Mouse (Mus musculus) ovary, postnatal 14 days (tissue): ENCODE results near the gene Vps51.
"Not testable (repeated sequence)": the region's sequence is repeated elsewhere in the genome, so short reads cannot be mapped to it uniquely, and the experiment has no call there.

ENCODE experiments used
- DNase-seq: peaks from one replicate; pipeline ENCODE4 v3.0.0; 2022; ENCODE audit warnings: low spot score

Vps51 gene

DNA sequence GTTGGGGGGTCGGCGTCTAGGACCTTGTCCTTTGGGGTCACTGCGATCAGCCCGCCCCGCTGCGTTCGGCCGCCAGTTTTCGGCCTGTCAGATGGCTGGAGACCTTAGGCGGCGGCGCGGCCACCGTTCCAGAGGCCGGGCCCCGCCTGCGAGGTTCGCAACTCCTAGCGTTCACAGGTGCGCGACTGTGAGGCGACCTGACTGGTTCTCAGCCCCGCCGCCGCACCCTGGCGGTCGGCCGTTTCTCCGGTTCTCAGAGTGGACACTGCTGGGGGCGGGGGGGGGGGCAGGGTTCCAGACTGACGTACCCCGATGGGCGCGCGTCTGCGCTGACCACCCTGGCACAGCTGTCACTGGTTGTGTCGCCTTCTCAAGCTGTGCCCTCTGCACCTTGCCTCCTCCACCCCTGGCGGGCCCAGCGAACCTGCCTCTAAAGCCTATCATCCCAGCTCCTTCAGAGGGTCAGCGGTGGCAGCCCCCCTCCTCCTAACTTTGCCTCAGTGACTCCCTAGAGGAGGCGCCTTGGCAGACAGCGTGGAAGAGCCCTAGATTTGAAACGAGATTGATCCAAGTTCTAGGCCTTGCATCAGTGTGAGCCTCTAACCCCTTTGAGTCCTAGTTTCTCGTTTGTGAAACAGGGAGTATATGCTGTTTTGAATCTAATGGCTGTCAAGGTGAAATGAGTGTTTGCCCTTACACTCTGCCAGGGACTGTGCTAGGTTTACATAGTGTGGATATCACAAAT is 29.7 kb downstream of the Vps51 start:
- no peak for DNase-seq

DNA sequence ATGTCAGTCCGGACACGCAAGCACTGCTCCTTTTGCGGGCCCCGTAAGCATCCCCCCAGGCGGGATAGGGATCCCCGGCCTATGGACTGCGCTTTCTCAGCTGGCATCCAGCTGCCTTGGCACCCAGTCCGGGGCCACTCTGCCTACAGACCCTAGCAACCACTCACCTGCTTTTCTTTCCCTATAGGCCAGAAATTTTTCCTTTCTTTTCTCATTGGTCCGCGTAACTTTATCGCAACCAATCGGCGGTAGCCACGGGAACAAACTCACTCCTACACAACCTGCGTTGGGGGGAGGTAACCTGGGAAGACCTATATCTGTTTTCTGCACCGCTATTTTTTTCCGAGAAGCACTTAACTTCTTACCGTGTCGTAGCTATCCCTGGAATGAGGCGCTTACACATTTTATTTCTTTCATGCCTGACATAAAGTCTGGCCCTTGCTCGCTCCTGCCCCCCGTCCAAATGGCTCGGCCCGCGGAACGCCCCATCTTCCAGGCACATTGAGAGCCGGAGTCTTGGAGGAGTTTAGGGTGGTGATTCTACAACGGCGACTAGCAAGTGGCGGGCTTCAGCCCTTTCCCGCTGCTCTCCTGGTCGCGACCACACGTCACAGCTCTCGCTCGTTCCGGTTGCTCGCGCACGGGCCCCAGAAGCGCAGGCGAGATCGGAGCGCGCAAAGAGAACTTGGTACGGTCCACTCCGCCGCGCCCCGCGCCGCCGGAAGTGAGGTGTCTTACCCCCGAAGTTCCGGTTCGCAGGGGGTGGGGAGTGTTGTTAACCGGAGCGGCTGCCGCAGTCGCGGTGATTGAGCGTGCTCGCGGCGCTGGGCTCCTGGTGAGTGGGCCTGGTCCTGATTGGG is 30.5 kb downstream of the Vps51 start, which contains the start of gene Syvn1:
Gene Syvn1, plus strand, starts transcription at position 283 of the 860 bp plus-strand sequence.
- peak; percentile 73 for DNase-seq

DNA sequence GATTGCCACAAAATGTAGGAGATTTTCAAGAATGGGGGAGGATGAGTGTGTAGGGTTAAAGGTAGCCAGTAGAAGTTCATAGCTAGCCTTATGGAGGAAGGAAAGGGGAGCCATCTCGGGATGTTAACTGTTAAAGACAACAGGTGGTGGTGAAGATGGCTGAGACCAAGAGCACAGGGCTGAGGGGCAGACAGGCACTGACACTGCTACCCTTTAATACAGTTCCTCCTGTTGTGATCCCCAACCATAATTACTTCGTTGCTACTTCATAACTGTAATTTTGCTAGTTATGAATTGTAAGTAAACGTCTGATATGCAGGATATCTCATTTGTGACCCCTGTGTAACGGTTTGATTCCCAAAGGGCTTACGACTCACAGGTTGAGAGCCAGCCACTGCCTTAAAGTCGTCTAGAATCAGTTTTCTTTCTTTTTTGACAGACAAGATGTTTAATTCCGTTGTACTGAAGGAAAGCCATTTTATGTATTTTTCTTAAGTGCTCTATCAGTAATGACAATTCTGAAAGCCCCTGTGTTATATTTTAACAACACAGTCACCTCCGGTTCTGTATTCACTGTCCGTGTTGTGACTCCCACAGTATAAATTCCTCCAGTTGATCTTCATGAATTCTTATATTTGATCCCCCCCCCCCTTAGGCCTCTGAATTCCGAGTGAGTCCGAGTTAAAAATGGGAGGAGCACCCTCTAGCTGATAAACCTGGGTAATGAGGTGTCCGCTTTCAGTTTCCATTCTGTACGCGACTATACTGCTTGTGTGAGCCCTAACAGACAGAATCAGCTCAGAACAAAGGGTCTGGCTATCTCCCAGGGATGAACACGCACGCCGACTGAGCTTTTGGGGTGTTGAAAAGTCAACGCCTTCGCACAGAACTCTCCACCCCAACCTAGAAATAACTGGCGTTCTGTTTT is 31.4 kb downstream of the Vps51 start:
- DNase-seq: no peak

DNA sequence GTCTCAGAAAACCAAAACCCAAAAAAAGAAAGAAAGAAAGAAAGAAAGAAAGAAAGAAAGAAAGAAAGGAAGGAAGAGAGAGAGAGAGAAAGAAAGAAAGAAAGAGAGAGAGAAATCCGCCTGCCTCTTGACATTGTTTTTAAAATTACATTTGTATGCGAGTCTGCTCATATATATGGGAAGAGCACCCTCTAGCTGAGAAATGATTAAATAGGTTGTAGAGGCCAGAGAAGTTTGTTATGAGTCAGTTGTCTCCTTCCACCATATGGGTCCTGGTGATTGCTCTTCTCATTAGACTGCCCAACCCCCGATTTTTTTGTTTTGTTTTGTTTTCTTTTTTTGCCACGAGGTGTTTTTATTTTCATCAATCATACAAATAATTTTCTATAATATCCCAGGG is 32.9 kb downstream of the Vps51 start:
- DNase-seq: not testable (repeated sequence)

DNA sequence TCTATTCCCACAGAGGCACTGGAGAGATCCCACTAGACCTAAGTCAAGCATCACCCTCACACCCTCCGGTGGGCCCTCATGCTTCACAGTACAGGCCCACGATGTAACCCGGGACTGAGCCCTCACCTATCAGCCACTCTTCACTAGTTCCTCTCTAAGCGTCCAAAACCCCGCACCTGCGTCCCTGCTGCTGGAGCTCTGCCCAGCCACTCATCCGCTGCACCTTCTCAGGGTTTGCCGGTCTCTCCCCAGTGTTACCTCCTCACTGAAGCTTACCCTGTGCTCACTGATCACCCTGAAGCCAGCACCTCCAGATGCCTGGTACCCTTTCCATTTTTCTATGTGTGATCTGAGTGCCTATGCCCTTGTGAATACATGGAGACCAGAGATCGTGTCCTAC is 34.7 kb downstream of the Vps51 start:
- no peak for DNase-seq

DNA sequence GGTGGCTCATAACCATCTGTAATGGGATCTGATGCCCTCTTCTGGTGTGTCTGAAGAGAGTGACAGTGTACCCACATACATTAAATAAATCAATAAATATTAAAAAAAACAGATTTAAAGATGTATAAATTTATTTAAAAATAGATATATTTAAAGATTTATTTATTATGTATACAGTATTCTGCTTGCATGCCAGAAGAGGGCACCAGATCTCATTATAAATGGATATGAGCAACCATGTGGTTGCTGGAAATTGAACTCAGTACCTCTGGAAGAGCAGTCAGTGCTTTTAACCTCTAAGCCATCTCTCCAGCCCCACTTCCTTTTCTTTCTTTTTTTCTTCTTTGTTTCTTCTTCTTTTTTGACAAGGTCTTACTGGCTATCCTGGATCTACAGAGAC is 37.0 kb downstream of the Vps51 start:
- DNase-seq: no peak

DNA sequence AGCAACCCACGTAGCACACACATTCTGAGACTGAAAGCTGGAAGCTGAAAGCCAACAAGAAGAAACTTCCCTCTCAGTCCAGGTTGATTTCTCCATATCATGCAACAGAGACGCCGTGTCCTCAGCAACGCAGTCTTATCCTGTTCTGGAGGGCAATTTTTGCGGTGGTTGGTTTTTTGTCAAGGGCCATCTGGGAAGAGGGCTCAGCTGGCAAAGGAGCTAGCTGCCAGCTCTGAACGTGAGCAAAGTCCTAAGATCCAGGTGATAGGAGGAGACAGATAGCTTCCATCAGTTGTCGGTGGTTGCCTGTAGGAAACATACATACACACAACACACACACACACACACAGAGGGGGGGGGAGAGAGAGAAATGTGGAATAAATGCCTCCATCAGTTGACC is 38.7 kb downstream of the Vps51 start:
- DNase-seq: no peak

DNA sequence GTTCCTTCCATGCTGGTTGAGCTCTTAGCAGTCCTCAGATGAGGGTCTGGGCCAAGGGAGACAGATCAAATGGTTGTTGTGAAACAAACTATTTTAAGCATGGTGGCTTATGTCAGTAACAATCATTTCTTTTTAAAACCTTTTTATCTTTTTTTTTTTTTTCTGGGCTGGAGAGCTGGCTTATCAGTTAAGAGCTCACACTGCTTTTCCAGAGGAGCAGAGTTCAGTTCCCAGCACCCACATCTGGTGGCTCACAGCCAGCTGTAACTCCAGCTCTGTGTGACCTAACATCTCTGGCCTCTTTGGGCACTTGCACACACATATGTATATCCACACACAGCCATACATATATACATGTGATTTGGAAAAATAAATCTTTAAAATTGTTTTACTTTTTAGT is 39.3 kb downstream of the Vps51 start:
- no peak for DNase-seq

DNA sequence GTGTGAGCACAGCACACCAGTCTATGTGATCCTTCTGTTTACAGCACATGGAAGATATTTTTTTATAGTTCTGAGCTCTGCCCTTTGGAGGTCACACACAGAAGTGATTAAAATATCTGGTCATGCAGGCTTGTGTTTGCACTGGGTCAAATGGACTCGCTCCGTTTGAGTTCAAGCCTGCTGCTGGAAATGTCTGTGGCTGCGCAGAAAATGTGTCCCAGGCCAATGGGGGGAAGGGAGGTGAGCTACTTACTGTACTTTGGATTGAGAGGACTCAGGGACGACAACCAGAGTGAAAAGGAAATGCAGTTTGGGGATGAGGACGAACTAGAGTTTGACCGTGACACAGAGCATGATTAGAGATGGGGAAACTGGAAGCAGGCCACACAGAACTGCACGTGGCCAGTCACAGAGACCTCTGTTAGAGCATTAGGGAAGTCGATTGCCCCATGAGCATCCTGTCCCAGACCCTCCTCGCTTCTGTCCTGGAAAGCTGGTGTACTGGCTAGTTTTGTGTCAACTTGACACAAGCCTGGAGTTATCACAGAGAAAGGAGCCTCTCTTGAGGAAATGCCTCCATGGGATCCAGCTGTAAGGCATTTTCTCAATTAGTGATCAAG is 41.0 kb downstream of the Vps51 start:
- no peak for DNase-seq

DNA sequence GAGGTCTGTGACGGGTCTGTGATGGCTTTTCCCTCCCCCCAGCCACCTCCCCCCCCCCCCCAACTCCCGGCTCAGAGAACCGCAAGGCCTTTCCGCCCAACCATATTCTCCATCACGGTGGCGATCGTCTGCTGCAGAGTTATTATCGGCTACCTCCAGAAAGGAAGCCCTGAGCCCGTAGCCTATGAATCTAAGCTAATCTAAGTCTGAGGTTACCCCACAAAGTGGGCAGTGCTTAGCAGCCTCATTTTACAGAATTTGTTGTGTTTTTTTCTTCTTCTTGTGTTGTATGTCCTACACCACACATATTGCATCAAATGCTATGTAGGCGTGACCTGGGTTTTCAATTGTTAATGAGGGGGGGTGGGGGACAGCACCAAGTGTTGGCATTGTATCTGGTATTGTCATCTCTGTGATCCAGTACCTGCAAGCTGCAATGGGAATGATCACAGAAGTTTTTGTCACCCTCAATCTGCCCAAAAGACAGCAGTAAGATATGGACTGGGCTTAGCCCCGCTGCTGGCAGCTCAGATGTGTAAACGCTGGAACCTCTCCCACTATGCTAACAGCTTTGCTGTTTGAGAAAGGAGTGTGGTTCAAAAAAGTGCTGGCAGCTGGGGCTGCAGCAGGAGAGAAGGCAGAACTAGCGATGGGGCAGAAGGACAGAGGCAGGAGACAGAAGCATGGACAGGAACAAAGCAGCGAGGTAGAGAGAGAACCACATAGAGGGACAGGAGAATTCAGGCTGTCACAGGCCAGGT is 46.3 kb downstream of the Vps51 start:
- DNase-seq: no peak

DNA sequence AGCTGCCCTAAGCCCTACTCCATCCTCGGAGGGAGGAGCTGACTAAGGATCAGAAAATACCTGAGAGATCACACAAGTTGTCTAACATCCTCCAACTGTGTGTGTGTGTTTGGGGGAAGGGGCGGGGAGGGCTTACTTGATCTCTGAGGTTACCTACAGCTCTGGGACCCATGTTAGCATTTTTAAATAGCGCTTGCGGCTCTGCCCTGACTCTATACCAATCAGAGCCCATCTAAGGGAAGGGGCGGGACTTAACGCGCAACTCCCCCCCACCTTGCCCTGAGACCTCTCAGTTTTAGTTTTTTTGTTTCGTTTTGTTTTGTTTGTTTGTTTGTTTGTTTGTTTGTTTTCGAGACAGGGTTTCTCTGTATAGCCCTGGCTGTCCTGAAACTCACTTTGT is 47.6 kb downstream of the Vps51 start:
- DNase-seq: no peak

DNA sequence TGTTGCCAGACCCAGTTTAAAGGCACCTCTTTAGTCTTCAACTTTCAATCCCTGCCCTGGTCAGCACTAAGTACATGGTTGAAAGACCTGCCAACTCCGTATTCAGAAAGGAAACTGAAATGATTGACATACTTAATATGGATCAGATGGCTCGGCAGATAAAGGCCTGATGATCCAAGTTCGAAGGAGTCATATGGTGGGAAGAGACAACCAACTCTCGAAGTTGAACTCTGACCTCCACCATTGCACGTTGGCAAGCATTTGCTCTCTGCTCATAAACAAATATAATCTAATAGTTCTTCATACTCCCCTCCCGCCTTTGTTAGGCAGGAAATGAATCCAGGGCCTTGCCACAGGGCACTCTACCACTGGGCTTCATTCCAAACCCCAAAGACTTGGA is 48.0 kb downstream of the Vps51 start:
- DNase-seq: no peak

DNA sequence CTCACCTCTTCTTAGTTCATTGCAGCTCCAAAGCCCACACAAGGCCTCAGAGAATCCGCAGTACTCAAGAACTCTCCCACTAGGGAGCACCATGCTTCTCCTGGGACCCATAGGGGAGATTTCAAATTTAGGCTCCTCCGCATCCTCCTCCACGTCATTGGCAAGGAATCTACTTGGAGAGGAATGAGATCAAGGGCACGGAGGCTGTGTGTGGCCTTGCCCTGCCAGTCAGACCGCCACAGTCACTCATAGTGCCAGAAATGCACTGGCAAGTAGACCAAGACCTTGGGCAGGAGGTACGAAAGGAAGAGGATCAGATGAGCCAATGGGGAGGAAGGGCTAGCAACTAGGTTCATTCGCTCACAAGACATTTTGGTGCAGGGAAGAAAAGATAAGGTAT is 53.1 kb downstream of the Vps51 start:
- no peak for DNase-seq

DNA sequence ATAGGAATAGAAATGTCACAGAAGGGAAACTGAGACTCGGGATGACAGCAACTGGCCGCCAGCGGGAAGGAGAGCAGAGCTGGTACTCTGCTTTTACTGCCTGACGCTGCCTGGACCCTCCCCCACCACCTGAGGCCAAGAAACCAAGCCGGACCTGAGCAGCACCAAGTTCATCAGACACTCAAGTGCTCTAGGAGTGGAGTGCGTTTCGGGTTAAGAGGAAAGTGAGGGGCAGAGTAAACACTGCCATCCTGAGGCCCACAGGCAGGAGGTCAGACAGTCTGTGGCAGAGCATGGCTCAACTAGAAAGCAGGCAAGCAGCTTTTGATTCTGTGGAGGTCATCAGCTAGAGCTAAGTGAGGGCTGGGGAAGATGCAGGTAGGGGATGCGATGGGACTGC is 54.0 kb downstream of the Vps51 start:
- no peak for DNase-seq

DNA sequence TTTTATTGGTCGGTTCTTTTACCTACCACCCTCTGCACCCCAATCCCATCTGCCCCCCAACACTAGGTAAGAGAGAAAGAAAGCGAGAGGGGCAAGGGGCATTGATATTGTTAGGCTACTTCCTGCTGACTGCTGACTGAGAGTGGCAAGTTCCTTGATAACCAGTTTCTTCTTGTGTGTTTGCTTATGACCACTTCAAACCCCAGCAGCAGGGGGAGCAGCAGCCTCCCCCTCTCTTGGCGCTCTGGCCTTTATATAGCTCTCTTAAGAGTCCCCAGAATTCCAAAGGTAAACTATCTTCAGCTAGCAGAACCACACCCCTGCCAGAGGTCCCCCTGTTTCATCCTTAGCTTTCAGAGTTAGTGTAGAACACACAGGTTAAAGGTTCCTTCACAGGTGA is 56.8 kb downstream of the Vps51 start:
- DNase-seq: no peak

DNA sequence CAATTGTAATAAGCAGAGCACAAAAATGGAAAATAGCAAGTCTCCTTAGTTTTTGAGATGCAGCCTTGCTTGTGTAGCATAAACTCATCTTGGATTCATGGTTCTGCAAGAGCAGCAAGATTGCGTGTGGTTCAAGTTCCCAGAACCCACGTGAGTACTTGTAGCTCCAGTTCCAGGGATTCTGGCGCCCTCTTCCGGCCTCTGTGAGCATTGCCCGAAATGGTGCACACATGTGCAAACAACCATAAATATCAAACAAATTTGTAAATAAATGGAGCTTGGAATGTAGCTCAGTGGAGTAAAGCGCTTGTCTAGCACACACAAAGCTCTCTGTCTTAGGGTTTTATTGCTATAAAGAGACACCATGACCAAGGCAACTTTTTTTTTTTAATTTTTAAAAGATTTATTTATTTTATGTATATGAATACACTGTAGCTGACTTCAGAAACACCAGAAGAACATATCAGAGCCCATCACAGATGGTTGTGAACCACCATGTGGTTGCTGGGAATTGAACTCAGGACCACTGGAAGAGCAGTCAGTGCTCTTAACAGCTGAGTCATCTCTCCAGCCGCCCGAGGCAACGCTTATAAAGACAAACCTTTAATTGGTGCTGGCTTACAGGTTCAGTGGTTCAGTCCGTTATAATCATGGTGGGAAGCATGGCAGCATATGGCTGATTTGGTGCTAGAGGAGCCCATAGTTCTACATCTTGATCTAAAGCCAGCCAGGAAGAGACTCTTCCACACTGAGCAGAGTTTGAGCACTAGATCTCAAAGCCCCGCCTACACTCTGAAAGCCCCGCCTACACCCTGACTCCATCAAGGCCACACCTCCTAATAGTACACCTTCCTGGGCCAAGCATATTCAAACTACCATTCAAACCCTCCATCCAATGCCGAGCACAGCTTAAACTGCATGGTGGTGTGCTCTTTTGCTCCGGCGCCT is 58.6 kb downstream of the Vps51 start:
- peak; percentile 85 for DNase-seq
